Mouse (Mus musculus) cerebellum, postnatal 14 days (tissue): ENCODE results near the gene 1500011B03Rik.

Source experiments
- DNase-seq, 2 experiments: peaks; one replicate each; pipeline ENCODE4 v3.0.0; 2021; ENCODE audit warnings: mixed read lengths in 2 of 2

Gene 1500011B03Rik

DNA sequence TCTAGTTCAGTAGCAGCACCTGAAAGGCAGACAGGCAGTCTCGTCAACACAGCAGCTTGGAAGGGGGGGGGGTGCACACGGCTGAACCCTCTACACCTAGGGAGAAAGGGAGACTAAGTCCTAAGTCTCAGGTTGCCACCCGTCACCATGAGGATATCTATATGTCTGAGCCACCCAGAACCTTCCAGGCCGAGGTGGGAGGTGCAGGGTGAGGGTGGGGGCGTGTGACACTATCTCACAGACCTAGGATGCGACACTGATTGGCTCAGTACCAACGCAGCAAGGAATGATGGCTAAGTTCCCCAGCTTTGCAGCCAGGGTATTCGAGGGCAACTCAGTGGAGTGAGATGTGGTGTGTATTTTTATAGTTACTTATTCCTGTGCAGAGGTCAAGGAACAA is 14.9 kb downstream of the 1500011B03Rik start:
- DNase-seq, result no peak

DNA sequence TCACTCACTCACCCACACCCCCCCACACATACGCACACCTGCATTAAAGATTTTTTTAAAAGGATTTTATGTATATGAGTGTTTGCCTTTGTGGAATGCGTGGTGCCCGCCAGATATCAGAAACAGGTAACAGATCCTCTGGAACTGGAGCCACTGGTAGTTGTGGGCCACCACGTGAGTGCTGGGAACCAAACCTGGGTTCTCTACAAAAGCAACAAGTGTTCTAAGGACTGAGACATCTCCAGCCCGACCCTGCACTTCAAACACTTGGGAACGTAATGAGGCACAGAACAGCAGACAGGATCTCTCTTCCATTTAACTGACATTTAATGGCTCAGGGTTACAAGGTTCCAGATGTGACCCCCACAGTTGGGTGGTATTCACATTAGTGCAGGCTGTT is 15.4 kb downstream of the 1500011B03Rik start:
- no peak for DNase-seq

- DNase-seq, result no peak
Observed at GRCm38 (mm10) chr5:114807468-114807867, 15.8 kb downstream of the 1500011B03Rik start.

GRCm38 (mm10) chr5:114807063-114807462 is 16.2 kb downstream of the 1500011B03Rik start:
- no peak for DNase-seq

- no peak for DNase-seq
Observed at GRCm38 (mm10) chr5:114806636-114807035, 16.6 kb downstream of the 1500011B03Rik start.

GRCm38 (mm10) chr5:114805436-114806350 is 17.6 kb downstream of the 1500011B03Rik start:
- DNase-seq, result no peak

DNA sequence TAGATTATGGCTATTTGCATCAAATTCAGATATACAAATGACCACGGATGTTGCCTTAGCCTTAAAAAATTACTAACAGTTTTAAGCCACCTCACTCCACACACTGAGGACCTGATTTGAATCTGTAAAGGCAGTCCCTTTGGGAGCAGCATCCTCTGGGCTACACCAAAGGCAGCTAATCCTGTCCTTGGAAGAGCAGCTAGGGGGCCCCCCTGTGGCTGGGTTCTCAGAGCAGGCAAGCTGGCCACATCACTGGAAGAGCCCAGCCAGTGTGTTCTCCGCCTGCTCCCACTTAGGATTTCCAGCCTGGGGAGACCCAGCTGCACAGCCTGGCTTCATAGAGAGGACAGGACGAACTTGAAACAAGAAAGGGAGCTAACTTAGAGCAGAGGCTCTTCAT is 18.3 kb downstream of the 1500011B03Rik start:
- peak; percentile 64 to 69 for DNase-seq

DNA sequence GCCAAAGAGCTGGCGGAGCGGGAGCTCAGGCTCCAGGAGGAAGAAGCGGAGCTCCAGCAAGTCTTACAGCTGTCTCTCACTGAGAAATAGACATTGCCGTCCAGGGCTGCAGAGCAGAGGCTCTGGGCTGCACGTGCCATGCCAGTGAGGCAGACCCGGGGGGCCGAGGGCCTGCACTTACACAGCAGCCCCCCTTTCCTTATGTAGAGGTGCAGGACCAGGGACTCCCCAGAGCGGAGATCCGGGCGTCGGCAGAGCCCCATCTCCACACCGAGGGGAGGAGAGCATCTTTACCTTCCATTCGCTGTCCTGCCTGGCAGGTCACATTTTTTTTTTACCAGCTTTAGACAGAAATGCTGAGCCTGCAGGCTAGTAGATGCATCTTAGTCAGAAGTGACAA is 18.9 kb downstream of the 1500011B03Rik start:
- no peak for DNase-seq

- no peak for DNase-seq
Observed at GRCm38 (mm10) chr5:114803231-114803630, 20.0 kb downstream of the 1500011B03Rik start.

DNA sequence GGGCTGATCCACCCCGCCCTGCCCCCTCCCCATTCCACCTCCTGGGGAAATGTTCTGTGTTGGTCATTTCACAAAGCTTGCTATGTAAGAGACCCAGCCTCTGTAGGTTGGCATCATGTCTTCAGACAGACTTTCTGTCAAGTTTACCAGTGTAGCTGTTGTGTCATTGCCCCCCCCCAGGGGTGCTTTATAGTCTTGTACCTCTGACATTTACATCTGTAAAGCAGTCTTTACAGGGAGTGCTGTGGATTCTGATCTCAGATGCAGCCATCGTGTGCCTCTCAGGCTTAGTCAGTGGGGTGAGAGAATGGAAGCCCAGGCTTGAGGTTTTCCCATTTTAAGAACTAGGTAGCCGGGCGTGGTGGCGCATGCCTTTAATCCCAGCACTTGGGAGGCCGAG is 21.4 kb downstream of the 1500011B03Rik start:
- DNase-seq, result no peak

GRCm38 (mm10) chr5:114801049-114801448 is 22.2 kb downstream of the 1500011B03Rik start:
- no peak for DNase-seq

DNA sequence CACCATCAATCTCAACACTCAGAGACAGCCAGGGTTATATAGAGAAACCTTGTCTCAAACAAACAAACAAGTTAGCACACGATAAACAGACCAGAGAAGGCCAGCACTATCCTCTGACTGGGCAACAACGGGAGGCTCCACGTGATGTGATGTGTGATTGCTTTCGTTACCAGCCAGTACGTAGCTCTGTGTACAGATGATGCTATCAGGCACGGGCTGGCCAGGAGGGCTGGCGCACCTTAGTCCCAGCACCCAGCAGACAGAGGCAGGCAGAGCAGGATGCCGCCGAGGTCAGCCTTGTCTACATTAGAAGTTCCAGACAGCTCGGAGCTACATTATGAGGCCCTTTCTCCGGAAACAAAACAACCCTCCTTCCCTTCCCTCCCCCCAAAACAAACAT is 23.4 kb downstream of the 1500011B03Rik start:
- no peak for DNase-seq

- DNase-seq, result no peak
Observed at GRCm38 (mm10) chr5:114797253-114797652, 26.0 kb downstream of the 1500011B03Rik start.

- DNase-seq, result peak; percentile 61 to 70
Observed at GRCm38 (mm10) chr5:114796299-114797012, 26.8 kb downstream of the 1500011B03Rik start.

GRCm38 (mm10) chr5:114795653-114796052 is 27.6 kb downstream of the 1500011B03Rik start:
- DNase-seq, result peak in 1 of 2 experiments; percentile 20

DNA sequence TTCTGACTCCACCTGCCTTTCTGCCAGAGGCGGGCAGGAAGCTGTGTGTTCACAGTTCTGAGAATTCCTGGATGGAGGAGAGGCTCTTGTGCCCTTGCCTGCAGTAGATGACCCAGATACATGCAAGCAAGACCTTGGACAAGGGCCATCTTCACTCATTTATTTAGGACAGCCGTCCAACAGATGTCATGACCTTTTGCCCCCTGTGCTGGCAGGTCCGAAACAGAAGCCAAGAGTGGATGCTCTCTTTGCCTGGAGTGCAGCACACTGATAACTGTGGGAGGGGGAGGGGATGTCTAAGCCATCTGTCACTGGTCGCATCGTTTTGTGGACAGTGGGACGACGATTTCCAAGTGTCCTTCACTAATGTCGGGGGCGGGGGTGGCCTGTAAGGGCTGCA is 28.0 kb downstream of the 1500011B03Rik start:
- DNase-seq, result peak; percentile 78 to 82

DNA sequence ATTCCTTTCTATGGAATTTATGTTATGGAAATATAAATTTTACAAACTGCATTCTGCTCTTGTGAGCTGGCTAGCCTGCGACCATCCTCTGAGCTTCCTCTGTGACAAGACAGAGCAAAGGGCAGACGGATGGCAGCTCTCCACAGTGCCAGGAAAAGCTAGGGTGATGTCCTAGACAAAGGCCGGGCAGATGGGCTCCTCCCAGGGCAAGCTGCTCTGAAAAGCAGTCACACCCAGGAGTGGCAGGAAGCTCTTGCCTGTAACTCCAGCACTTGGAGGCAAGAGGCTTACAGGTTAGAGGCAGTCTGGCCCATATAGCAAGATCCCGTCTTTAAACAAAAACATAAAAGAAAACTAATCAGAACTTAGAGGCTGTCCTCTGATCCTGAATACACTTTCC is 28.7 kb downstream of the 1500011B03Rik start:
- DNase-seq, result peak; percentile 72 to 73

DNA sequence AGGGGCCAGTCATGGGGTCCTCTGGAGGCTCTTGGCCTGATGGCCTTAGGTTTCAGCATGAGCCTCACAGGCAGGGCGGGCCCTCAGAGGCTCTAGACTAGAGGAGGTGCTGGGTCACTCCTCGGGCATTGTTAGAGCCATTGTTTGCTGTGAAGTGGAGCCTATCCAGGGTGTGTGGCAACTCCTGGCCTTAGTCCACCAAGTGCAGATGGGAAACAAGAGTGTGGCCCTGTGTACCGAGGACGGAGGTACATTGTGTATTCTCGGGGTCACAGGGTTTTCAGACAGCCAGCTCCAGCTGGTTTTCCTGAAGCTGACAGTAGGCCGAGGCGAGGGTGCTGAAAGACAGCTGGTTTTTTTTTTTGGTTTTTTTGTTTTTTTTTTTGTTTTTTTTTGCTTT is 30.0 kb downstream of the 1500011B03Rik start:
- peak in 1 of 2 experiments; percentile 39 for DNase-seq

- no peak for DNase-seq
Observed at GRCm38 (mm10) chr5:114785196-114785595, 38.1 kb downstream of the 1500011B03Rik start.

DNA sequence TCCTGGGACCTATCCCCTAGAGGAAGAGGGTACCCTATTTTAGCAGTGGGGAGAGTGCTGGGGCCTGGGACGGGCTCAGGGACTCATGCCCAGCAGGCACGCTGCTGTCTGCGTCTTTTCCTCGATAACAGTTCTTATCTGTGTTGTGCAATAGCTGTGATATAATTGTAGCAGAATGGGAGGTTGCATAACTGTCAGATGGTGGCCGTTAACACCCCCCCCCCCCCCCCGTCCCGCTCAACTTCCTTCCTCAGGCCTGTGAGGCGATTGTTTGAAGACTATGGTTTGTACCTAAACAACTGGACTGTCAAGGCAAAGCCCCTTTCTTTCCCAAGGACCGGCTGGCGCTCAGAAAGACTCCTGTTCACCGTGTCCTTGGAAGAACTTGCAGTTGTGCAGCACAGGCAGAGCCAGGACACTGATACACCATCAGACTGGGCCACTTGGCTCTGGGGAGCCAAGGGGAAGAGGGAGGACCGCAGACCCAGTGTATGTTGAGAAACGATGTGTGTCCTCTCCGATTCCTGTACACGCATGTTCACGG is 38.6 kb downstream of the 1500011B03Rik start:
- no peak for DNase-seq

- no peak for DNase-seq
Observed at GRCm38 (mm10) chr5:114783405-114784163, 39.7 kb downstream of the 1500011B03Rik start.

GRCm38 (mm10) chr5:114782991-114783390 is 40.3 kb downstream of the 1500011B03Rik start:
- DNase-seq, result no peak

DNA sequence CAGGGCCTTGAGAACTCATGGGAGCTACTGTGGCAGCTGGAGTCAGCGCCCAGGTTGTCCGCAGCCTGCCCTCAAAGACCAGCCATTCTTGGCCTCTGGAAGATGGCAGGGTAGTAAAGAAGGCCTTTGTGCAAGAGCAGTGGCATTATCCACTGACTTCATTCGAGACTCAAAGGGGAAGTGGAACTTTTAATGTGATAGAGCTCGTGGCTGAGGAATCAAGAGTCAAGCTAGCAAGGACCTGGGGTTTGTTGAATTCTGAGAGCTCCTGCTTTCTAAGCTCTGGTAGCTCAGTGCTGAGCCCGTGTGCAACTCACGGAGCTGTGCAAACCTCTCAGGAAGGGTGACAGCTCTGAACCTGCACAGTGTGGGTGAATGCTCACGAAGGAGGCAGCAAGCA is 42.4 kb downstream of the 1500011B03Rik start:
- no peak for DNase-seq
